Comparison of ENCODE assay signal across 15 mouse cellular contexts in the genomic region with DNA sequence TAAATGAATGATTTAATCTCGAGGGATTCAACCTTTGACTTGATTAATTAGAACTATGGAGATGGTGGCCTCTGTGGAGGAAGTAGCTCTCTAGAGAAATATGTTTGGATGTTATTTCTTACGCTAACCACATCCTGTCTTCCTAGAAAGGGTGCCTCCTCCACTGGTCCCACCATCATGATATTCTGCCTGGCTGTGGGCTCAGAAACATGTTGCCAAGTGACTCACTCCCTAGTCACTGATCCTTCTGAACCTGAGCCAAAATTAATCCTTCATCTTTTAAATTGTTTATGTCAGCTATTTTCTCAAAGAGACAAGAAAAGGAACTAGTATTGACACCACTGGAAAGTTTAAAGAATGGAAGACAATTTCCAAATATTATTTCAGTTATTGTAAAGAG. TPM values are rescaled to one million over a fixed set of nuclear protein-coding genes. Genes with fewer than 3 reads are reported as not detected.
DNase-seq lines count a peak whose midpoint lies in the region; ATAC-seq lines count a peak whose summit lies in the region.
"Had no signal": no experiment of that assay in that cellular context is flagged by ENCODE, and none has a peak within 500 bp of the region (broad histone marks: within the 10 kb centered on the region; RNA-seq: fewer than 3 reads in every experiment).

No protein-coding gene starts in this region.

- peak; percentile 65; the same call in 1 of the 2 replicates for ATAC-seq in heart, embryonic 16.5 days (replicated peaks; ENCODE audit: extremely low read depth, insufficient read depth, low FRiP score)
- ATAC-seq: hindbrain, embryonic 16.5 days had no signal

- H3K4me1 ChIP-seq in heart, embryonic 16.5 days (ENCODE audit: control insufficient read depth, insufficient read depth, low read length): no peaks in the 10 kb centered on the region
- H3K4me1 ChIP-seq: forebrain, embryonic 10.5 days; limb, embryonic 10.5 days; midbrain, embryonic 12.5 days had no signal

- H3K27ac ChIP-seq in heart, embryonic 16.5 days (ENCODE audit: low read length): no peak overlapping the region
- H3K27ac ChIP-seq: forebrain, embryonic 10.5 days; gastrocnemius, adult 2 months; limb, embryonic 10.5 days; midbrain, embryonic 12.5 days had no signal

- H3K27me3 ChIP-seq in heart, embryonic 16.5 days (ENCODE audit: control insufficient read depth, insufficient read depth, low read length): no peaks in the 10 kb centered on the region
- H3K27me3 ChIP-seq: midbrain, embryonic 12.5 days had no signal

- no peaks in the 10 kb centered on the region for H3K9me3 ChIP-seq in heart, embryonic 16.5 days (replicated peaks; ENCODE audit: control insufficient read depth, low read length)
- H3K9me3 ChIP-seq: forebrain, embryonic 10.5 days; limb, embryonic 10.5 days; midbrain, embryonic 12.5 days had no signal

- H3K4me2 ChIP-seq in heart, embryonic 16.5 days (ENCODE audit: low read depth, low read length): no peak overlapping the region
- H3K4me2 ChIP-seq: midbrain, embryonic 12.5 days had no signal

- peaks cover 17% of the 10 kb centered on the region for H3K36me3 ChIP-seq in heart, embryonic 16.5 days (ENCODE audit: control insufficient read depth, insufficient read depth)

- no peak overlapping the region for H3K4me3 ChIP-seq in heart, embryonic 16.5 days (ENCODE audit: low read length)
- H3K4me3 ChIP-seq: forebrain, embryonic 10.5 days; gastrocnemius, adult 2 months; limb, embryonic 10.5 days; midbrain, embryonic 12.5 days had no signal

- no peak overlapping the region for H3K9ac ChIP-seq in heart, embryonic 16.5 days (ENCODE audit: low read length)
- H3K9ac ChIP-seq: midbrain, embryonic 12.5 days had no signal

- WGBS in heart, embryonic 16.5 days: 58% methylated on average over 2 of the region's 2 CpGs

- intact Hi-C loops in heart, postnatal 10 days (cut with DNase I): no loop called here
- intact Hi-C loops in left cerebral cortex, postnatal 10 days (cut with DNase I): no loop called here

- no peak for DNase-seq in heart, postnatal 10 days
- DNase-seq in 3134 (ENCODE audit: extremely low read depth, insufficient read length, low spot score) (peak; percentile 44), MEL-GATA-1-ER (ENCODE audit: extremely low read depth, low read depth) (peak; percentile 56)
- peak; percentile 32 for DNase-seq in lung, postnatal 25 days (ENCODE audit: low spot score)
- DNase-seq in frontal cortex, postnatal 25 days (ENCODE audit: low spot score in 2 of 2): no peak
- DNase-seq in layer of hippocampus, adult 9-11 months: no peak
- no peak for DNase-seq in left cerebral cortex, postnatal 10 days (ENCODE audit: extremely low spot score in 1 of 2, low spot score in 2 of 2)
- DNase-seq: cerebellum, adult 18-20 months; gastrocnemius, adult 2 months; right cerebral cortex, postnatal 25 days had no signal

RNA-seq across cellular contexts. Expression of gene Oxsm, which starts 6.6 kb away (rescaled TPM):
- polyA plus RNA-seq in heart, embryonic 16.5 days (2015; fragmentation: Nextera tagmentation; extraction: Ambion mirVana): 4.0 and 4.7 TPM in 2 replicates
- total RNA-seq in heart, postnatal 10 days (2021): 10 to 100 TPM; 17.1 to 18.8 TPM
- total RNA-seq in left cerebral cortex, postnatal 10 days (2021): 10 to 100 TPM in 1 of 2 experiments, 1 to 10 TPM in 1; 10.0 to 11.9 TPM

RNA-seq across cellular contexts. Expression of gene Ngly1, which starts 7.1 kb away (rescaled TPM):
- 30.2 and 32.7 TPM in 2 replicates for polyA plus RNA-seq in heart, embryonic 16.5 days (2015; fragmentation: Nextera tagmentation; extraction: Ambion mirVana)
- total RNA-seq in heart, postnatal 10 days (2021): 10 to 100 TPM; 35.4 to 36.2 TPM
- total RNA-seq in left cerebral cortex, postnatal 10 days (2021): 10 to 100 TPM; 30.2 to 31.2 TPM

Comparison
In these comparisons a context has a peak if more than half of its experiments do, and no peak if none do; other contexts are left out.
1. DNase-seq: peak in 3134 (single experiment), MEL-GATA-1-ER (single experiment) and lung, postnatal 25 days (single experiment); none in heart, postnatal 10 days (0 of 2), frontal cortex, postnatal 25 days (0 of 2), layer of hippocampus, adult 9-11 months (single experiment) and left cerebral cortex, postnatal 10 days (0 of 2).